ENCODE assay signal across 24 mouse cellular contexts in the genomic region with DNA sequence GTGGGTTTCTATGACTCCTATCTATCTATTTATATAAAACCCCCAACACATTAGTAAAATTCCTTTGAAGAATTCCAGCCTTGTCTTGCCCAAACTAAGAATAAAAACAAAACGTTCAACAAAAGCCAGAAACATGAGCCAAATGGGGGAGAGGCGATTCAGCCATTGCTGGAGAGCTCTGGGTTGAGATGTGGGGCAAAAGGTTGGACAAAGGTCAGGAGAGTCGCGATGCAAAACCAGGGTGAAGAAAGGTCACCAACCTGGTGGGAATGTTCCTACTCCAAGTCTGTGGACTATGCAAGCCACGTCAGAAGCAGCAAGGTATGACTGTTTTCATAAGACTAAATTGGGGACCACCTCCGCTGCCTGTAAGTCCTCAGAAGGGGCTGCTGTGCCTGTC. TPM values are rescaled to one million over a fixed set of nuclear protein-coding genes. Genes with fewer than 3 reads are reported as not detected.
DNase-seq lines count a peak whose midpoint lies in the region; ATAC-seq and TF ChIP-seq lines count a peak whose summit lies in the region.
"Had no signal": no experiment of that assay in that cellular context is flagged by ENCODE, and none has a peak within 500 bp of the region (broad histone marks: within the 10 kb centered on the region; RNA-seq: fewer than 3 reads in every experiment).

No protein-coding gene starts in this region.

- H3K9ac ChIP-seq in kidney, embryonic 15.5 days, result no peak overlapping the region
- no peak overlapping the region for H3K9ac ChIP-seq in kidney, embryonic 16.5 days (replicated peaks; ENCODE audit: low read length)
- H3K9ac ChIP-seq: embryonic facial prominence, embryonic 12.5 days; embryonic facial prominence, embryonic 15.5 days; forebrain, postnatal 0 days; hindbrain, embryonic 12.5 days; hindbrain, embryonic 15.5 days had no signal

- no peak overlapping the region for H3K27ac ChIP-seq in kidney, adult 2 months (ENCODE audit: insufficient read depth, low read depth, low read length)
- no peak overlapping the region for H3K27ac ChIP-seq in kidney, embryonic 15.5 days
- H3K27ac ChIP-seq in kidney, embryonic 16.5 days (ENCODE audit: low read length), result no peak overlapping the region
- H3K27ac ChIP-seq: embryonic facial prominence, embryonic 12.5 days; embryonic facial prominence, embryonic 15.5 days; gastrocnemius, adult 2 months; hindbrain, embryonic 12.5 days; hindbrain, embryonic 15.5 days had no signal

- no peaks in the 10 kb centered on the region for H3K36me3 ChIP-seq in kidney, adult 2 months (ENCODE audit: control insufficient read depth, insufficient read depth, low read length)
- peaks cover 18% of the 10 kb centered on the region for H3K36me3 ChIP-seq in kidney, embryonic 15.5 days
- H3K36me3 ChIP-seq in kidney, embryonic 16.5 days (ENCODE audit: insufficient read depth, low read length), result peaks cover 10% of the 10 kb centered on the region

- no peaks in the 10 kb centered on the region for H3K27me3 ChIP-seq in kidney, adult 2 months (replicated peaks; ENCODE audit: control insufficient read depth, insufficient read depth, low read length)
- H3K27me3 ChIP-seq in kidney, embryonic 15.5 days, result no peaks in the 10 kb centered on the region
- no peaks in the 10 kb centered on the region for H3K27me3 ChIP-seq in kidney, embryonic 16.5 days (ENCODE audit: insufficient read depth, low read length)
- H3K27me3 ChIP-seq: embryonic facial prominence, embryonic 12.5 days; embryonic facial prominence, embryonic 15.5 days; hindbrain, embryonic 12.5 days; hindbrain, embryonic 15.5 days had no signal

- 47% methylated on average over 6 of the region's 6 CpGs for WGBS in kidney, adult 2 months
- WGBS in kidney, embryonic 15.5 days, result 53% methylated on average over 6 of the region's 6 CpGs
- 57% methylated on average over 6 of the region's 6 CpGs for WGBS in kidney, embryonic 16.5 days

- peak; percentile 36 for DNase-seq in kidney, adult 2 months
- DNase-seq in kidney, postnatal 36 days, result peak; percentile 35 to 43
- peak; percentile 25 for DNase-seq in urinary bladder, postnatal 14 days (ENCODE audit: low spot score)
- DNase-seq in urinary bladder, adult 18-20 months (ENCODE audit: low spot score in 2 of 2), result no peak
- peak; percentile 50 for DNase-seq in yolk sac, embryonic 10.5 days (ENCODE audit: low spot score)
- DNase-seq in embryo, embryonic 11 days, result no peak
- DNase-seq: adrenal gland, postnatal 14 days; cerebellum, adult 11-12 months; cerebellum, adult 8-10 months; cerebellum, postnatal 10 days; cerebellum, postnatal 36 days; forebrain, postnatal 0 days; gastrocnemius, adult 2 months; gastrocnemius, postnatal 14 days had no signal

- 0 out of 2 replicates have a peak, but pooled peaks cover 3% of the 10 kb centered on the region for H3K4me1 ChIP-seq in kidney, adult 2 months (ENCODE audit: control insufficient read depth, insufficient read depth, low read length)
- no peaks in the 10 kb centered on the region for H3K4me1 ChIP-seq in kidney, embryonic 15.5 days
- no peaks in the 10 kb centered on the region for H3K4me1 ChIP-seq in kidney, embryonic 16.5 days (ENCODE audit: insufficient read depth, low read length)
- H3K4me1 ChIP-seq: embryonic facial prominence, embryonic 12.5 days; embryonic facial prominence, embryonic 15.5 days; hindbrain, embryonic 12.5 days; hindbrain, embryonic 15.5 days had no signal

- no peaks in the 10 kb centered on the region for H3K9me3 ChIP-seq in kidney, embryonic 15.5 days (replicated peaks)
- no peaks in the 10 kb centered on the region for H3K9me3 ChIP-seq in kidney, embryonic 16.5 days (ENCODE audit: low read length)
- H3K9me3 ChIP-seq: embryonic facial prominence, embryonic 12.5 days; embryonic facial prominence, embryonic 15.5 days; hindbrain, embryonic 12.5 days; hindbrain, embryonic 15.5 days had no signal

- no peak for TF ChIP-seq POLR2A in kidney, adult 2 months (IDR thresholded peaks at IDR 0.05; ENCODE audit: low read depth, low read length)

- TF ChIP-seq CTCF in kidney, adult 2 months (conservative IDR thresholded peaks at IDR 0.05; ENCODE audit: insufficient read depth, insufficient read length, low read depth, low read length), result no peak

- H3K4me3 ChIP-seq in kidney, adult 2 months (ENCODE audit: insufficient read depth, low read depth, low read length), result no peak overlapping the region
- H3K4me3 ChIP-seq in kidney, embryonic 15.5 days (replicated peaks), result no peak overlapping the region
- no peak overlapping the region for H3K4me3 ChIP-seq in kidney, embryonic 16.5 days (ENCODE audit: low read length)
- H3K4me3 ChIP-seq: embryonic facial prominence, embryonic 12.5 days; embryonic facial prominence, embryonic 15.5 days; gastrocnemius, adult 2 months; hindbrain, embryonic 12.5 days; hindbrain, embryonic 15.5 days had no signal

- ATAC-seq in kidney, embryonic 15.5 days (replicated peaks; ENCODE audit: low FRiP score), result no peak
- no peak for ATAC-seq in kidney, embryonic 16.5 days (ENCODE audit: low FRiP score, low TSS enrichment)
- ATAC-seq: activated CD4-positive, CD25-positive, alpha-beta regulatory T cell, adult 4 months; CD4-positive, CD25-positive, alpha-beta regulatory T cell, adult 4 months; forebrain, embryonic 14.5 days; forebrain, postnatal 0 days had no signal

- H3K4me2 ChIP-seq in kidney, embryonic 15.5 days, result no peak overlapping the region
- H3K4me2 ChIP-seq in kidney, embryonic 16.5 days (replicated peaks; ENCODE audit: low read depth, low read length), result no peak overlapping the region
- H3K4me2 ChIP-seq: embryonic facial prominence, embryonic 12.5 days; embryonic facial prominence, embryonic 15.5 days; heart, embryonic 11.5 days; hindbrain, embryonic 12.5 days; hindbrain, embryonic 15.5 days had no signal

RNA-seq across cellular contexts. Expression of a gene that starts 7.7 kb away (rescaled TPM):
- 16.8 and 27.8 TPM in 2 replicates for polyA plus RNA-seq in kidney, adult 2 months (2012; rRNA removed)
- 5.8 and 6.3 TPM in 2 replicates for polyA plus RNA-seq in kidney, embryonic 15.5 days (2015; fragmentation: Nextera tagmentation; extraction: Ambion mirVana)
- 6.9 and 7.3 TPM in 2 replicates for polyA plus RNA-seq in kidney, embryonic 16.5 days (2015; fragmentation: Nextera tagmentation; extraction: Ambion mirVana)

RNA-seq across cellular contexts. Expression of a gene that starts 23.3 kb away (rescaled TPM):
- 0.61 and 1.1 TPM in 2 replicates for polyA plus RNA-seq in kidney, adult 2 months (2012; rRNA removed)
- polyA plus RNA-seq in kidney, embryonic 15.5 days (2015; fragmentation: Nextera tagmentation; extraction: Ambion mirVana), result 0.42 and 0.85 TPM in 2 replicates
- 0.37 and 0.64 TPM in 2 replicates for polyA plus RNA-seq in kidney, embryonic 16.5 days (2015; fragmentation: Nextera tagmentation; extraction: Ambion mirVana)
- polyA plus RNA-seq: activated CD4-positive, CD25-positive, alpha-beta regulatory T cell, adult 4 months; CD4-positive, CD25-positive, alpha-beta regulatory T cell, adult 4 months had no signal

RNA-seq across cellular contexts. Expression of a gene that starts 37.7 kb away (rescaled TPM):
- polyA plus RNA-seq in kidney, adult 2 months (2012; rRNA removed), result 23.1 and 29.7 TPM in 2 replicates
- polyA plus RNA-seq in kidney, embryonic 15.5 days (2015; fragmentation: Nextera tagmentation; extraction: Ambion mirVana), result 40.3 and 47.7 TPM in 2 replicates
- 45.7 and 49.8 TPM in 2 replicates for polyA plus RNA-seq in kidney, embryonic 16.5 days (2015; fragmentation: Nextera tagmentation; extraction: Ambion mirVana)

Comparison
In these comparisons a context has a peak if more than half of its experiments do, and no peak if none do; other contexts are left out.
1. DNase-seq: peak in kidney, adult 2 months (single experiment), kidney, postnatal 36 days (2 of 2), urinary bladder, postnatal 14 days (single experiment) and yolk sac, embryonic 10.5 days (single experiment); none in urinary bladder, adult 18-20 months (0 of 2) and embryo, embryonic 11 days (single experiment).